Mouse (Mus musculus) lung, adult 2 months (tissue): ENCODE measurements around the gene Adgrg6.

Experiments
- CTCF ChIP-seq: fragments of 200-500 bp; IDR thresholded peaks from 2 replicates; pipeline ENCODE4 v1.5.1; 2011; ENCODE audit warnings: mild to moderate bottlenecking, low read length, control low read depth; ENCODE audit not compliant: insufficient read depth
- POLR2A ChIP-seq: fragments of 200-500 bp; IDR thresholded peaks from 2 replicates; pipeline ENCODE4 v1.6.1; 2011; ENCODE audit warnings: low read depth, mild to moderate bottlenecking, control low read depth, low read length, borderline replicate concordance; ENCODE audit errors: extremely low read depth

DNA sequence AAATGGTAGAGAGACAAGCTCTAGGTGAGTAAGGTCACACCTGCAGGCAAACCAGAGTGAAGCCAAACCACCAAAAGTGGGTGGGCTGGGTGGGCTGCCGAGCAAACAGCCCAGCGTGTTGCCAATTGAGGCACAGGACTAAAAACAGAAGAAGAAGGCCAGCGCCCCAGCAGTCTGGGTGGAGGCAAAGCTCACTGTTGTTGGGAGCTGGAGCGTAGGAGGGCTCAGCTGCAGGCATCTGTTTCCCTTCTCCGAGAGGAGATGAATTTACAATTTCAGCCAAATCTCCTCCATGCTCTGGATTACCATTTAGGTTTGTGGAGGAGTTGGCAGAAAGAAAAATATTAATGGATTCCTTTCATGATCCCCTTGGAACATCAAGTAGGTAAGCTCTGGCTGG is 64.5 kb downstream of the Adgrg6 start:
- TF ChIP-seq POLR2A (no peak), CTCF (no peak)
